Mouse (Mus musculus) E14TG2a.4 (cell line): ENCODE results near the gene Shisal1.

Experiments used
- CTCF ChIP-seq: conservative IDR thresholded peaks from 2 replicates; pipeline ENCODE4 v1.5.1; 2014; ENCODE audit warnings: low read length
- NANOG ChIP-seq: IDR thresholded peaks from 2 replicates; pipeline ENCODE4 v1.6.1; 2014; ENCODE audit warnings: borderline replicate concordance, low read length, mixed read lengths
- POU5F1 ChIP-seq: IDR thresholded peaks from 2 replicates; pipeline ENCODE4 v1.6.1; 2014; ENCODE audit warnings: low read length, borderline replicate concordance

GRCm38 (mm10) chr15:84453091-84453490 lies 6.2 kb upstream of the Shisal1 start:
- no peak for TF ChIP-seq CTCF
- no peak for TF ChIP-seq NANOG
- TF ChIP-seq POU5F1 = no peak
